7 mouse cellular contexts compared by ENCODE assay signal in genomic region chrX:61046700-61047099, GRCm38 (mm10).
DNase-seq lines count a peak whose midpoint lies in the region; ATAC-seq lines count a peak whose summit lies in the region.

No protein-coding gene starts in this region.

- WGBS in intestine, embryonic 14.5 days, result 14% methylated on average over 6 of the region's 6 CpGs
- 10% methylated on average over 6 of the region's 6 CpGs for WGBS in intestine, embryonic 15.5 days

- H3K4me2 ChIP-seq in intestine, embryonic 14.5 days (ENCODE audit: low read length), result no peak overlapping the region
- no peak overlapping the region for H3K4me2 ChIP-seq in intestine, embryonic 15.5 days (replicated peaks)

- H3K27me3 ChIP-seq in intestine, embryonic 14.5 days (replicated peaks; ENCODE audit: control insufficient read depth, insufficient read depth, low read length), result no peaks in the 10 kb centered on the region
- H3K27me3 ChIP-seq in intestine, embryonic 15.5 days (replicated peaks), result no peaks in the 10 kb centered on the region

- ATAC-seq in intestine, embryonic 14.5 days (replicated peaks; ENCODE audit: low FRiP score, low TSS enrichment, low read depth), result no peak
- no peak for ATAC-seq in intestine, embryonic 15.5 days
- no peak for ATAC-seq in erythroid progenitor cell, adult 5-6 weeks (replicated peaks; ENCODE audit: low FRiP score, poor library complexity, severe bottlenecking)

- H3K36me3 ChIP-seq in intestine, embryonic 14.5 days (ENCODE audit: control insufficient read depth, insufficient read depth, low read length), result no peaks in the 10 kb centered on the region
- no peaks in the 10 kb centered on the region for H3K36me3 ChIP-seq in intestine, embryonic 15.5 days

- H3K27ac ChIP-seq in intestine, embryonic 14.5 days (ENCODE audit: low read depth), result no peak overlapping the region
- H3K27ac ChIP-seq in intestine, embryonic 15.5 days, result no peak overlapping the region

- H3K9ac ChIP-seq in intestine, embryonic 14.5 days (ENCODE audit: low read length), result no peak overlapping the region
- H3K9ac ChIP-seq in intestine, embryonic 15.5 days, result no peak overlapping the region

- no peak overlapping the region for H3K4me3 ChIP-seq in intestine, embryonic 14.5 days (ENCODE audit: low read depth, low read length)
- no peak overlapping the region for H3K4me3 ChIP-seq in intestine, embryonic 15.5 days (replicated peaks)

- no peaks in the 10 kb centered on the region for H3K4me1 ChIP-seq in intestine, embryonic 14.5 days (replicated peaks; ENCODE audit: control insufficient read depth, insufficient read depth, low read length)
- no peaks in the 10 kb centered on the region for H3K4me1 ChIP-seq in intestine, embryonic 15.5 days (replicated peaks)

- no peaks in the 10 kb centered on the region for H3K9me3 ChIP-seq in intestine, embryonic 14.5 days (ENCODE audit: control insufficient read depth, low read length)
- no peaks in the 10 kb centered on the region for H3K9me3 ChIP-seq in intestine, embryonic 15.5 days

- peak; percentile 45 for DNase-seq in intestine, embryonic 14.5 days (ENCODE audit: low spot score)
- DNase-seq in urinary bladder, postnatal 25 days (ENCODE audit: low spot score), result peak; percentile 3
- no peak for DNase-seq in urinary bladder, postnatal 4 days (ENCODE audit: low spot score in 2 of 2)
- peak; percentile 1 for DNase-seq in induced T-regulatory cell, adult 2 months (ENCODE audit: low read depth)
- no peak for DNase-seq in urinary bladder, adult 18-20 months (ENCODE audit: low spot score in 2 of 2)

Comparison
In these comparisons a context has a peak if more than half of its experiments do, and no peak if none do; other contexts are left out.
1. DNase-seq: peak in intestine, embryonic 14.5 days (single experiment), urinary bladder, postnatal 25 days (single experiment) and induced T-regulatory cell, adult 2 months (single experiment); none in urinary bladder, postnatal 4 days (0 of 2) and urinary bladder, adult 18-20 months (0 of 2).